Mouse (Mus musculus): ENCODE measurements at regions not wholly inside any gene's neighbourhood (a gene's known extent, or its start where the extent isn't known, plus 50 kb on each side); places are given as distances from the start of the nearest gene placed in this dataset.

DNA sequence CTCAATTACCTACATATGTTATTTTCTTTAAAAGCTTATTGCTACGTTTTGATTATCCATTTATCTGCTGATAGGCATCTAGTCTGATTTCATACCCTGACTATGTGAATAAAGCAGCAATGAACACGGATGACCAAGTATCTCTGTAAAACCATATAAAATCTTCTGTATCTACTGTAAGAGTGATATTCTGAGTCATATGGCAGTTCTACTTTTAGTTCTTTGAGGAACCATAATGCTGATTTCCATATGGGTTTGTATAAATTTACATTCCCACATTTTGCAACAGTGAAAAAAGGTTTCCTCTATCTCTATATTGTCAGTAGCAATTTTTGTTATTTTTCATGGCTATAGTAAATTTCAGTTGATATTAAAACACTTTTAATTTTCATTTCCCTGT, 280.6 kb downstream of the Fsip2 start:
- no peak for ATAC-seq (ENCODE audit: insufficient number of reproducible peaks, low FRiP score, low TSS enrichment)

DNA sequence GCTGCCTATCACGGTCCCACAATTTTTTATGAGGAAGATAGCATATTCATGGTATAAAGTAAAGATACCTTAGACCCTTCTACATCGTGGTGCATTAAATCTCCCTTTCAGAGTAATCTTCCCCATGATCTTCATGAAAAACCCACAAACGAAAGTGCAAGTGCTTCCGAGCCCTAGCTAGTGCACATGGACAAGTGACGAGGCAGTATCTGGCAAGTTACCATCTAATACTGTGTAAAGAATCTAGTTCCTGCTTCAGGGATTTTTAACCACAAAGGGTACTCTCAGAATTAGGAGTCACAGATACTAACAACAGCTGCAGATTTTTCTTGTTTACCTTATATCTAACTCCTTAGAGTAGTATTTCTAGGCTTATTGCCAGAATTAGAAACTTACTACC, 282.8 kb downstream of the Fsip2 start:
- ATAC-seq (ENCODE audit: insufficient number of reproducible peaks, low FRiP score, low TSS enrichment) = no peak

DNA sequence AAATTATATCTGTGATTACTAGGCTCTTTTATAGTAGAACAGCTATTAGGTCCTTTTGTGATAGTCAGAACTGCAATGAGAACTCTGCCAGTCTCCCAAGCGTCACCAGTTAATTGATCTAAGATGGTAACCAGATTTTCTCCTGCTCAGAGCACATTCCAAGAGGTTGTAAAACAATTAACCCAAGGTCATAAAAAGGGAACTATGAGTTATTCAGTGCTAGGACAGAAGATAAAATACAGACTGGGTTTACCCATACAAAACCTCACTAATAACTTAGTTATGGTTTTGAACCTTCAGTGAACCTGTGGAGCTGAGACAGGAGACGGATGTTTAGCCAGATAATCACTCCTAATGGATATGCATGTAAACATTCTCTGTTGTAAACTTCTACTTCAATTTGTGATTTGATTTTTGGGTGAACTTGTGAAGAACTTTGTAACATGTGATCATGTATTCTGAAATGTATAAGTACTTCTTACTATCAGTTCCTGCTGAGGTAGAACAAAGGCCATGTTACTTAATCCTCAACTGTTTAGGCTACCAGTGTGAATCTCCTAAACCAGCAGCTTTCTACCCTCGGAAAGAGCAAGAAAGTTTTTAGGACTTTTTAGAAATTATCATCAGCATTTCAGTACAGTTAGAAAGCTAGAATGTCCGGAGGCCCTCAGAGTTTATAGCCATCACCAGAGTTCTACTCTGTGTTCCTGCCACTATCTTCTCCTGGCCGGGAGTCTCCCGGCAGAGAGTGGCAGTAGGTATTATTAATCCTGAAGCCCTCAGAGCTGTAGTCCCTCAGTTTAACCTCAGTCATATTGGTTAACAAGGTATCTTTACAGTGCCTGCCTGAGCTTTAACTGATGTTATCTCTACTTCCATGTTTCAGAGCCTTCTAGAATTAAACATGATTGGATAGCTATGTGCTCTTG, 308.0 kb downstream of the Fsip2 start:
- ATAC-seq (ENCODE audit: insufficient number of reproducible peaks, low FRiP score, low TSS enrichment) = no peak

DNA sequence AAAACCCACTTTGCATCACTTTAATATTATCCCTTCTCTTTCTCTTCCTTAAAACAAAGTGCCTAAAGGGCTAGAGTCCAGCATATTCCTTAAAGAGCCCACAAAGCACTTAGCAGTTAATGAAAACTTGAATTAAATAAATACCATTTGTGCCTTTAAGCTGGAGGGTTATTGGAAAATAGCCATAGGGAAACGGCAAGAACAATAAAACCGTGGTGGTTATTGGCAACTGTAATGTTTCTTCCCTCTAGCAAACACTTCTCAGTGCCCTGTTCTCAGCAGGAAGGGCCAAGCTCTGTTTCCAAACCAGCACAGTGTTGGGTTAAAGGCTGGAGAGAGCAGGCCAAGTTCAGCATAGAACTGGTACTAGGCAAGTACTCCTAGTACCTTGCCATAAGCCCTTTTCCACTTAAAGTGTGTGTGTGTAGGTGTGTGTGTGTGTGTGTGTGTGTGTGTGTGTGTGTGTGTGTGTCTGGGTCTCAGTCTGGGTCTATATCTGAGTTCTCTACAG, 313.4 kb downstream of the Fsip2 start:
- no peak for ATAC-seq (ENCODE audit: insufficient number of reproducible peaks, low FRiP score, low TSS enrichment)

DNA sequence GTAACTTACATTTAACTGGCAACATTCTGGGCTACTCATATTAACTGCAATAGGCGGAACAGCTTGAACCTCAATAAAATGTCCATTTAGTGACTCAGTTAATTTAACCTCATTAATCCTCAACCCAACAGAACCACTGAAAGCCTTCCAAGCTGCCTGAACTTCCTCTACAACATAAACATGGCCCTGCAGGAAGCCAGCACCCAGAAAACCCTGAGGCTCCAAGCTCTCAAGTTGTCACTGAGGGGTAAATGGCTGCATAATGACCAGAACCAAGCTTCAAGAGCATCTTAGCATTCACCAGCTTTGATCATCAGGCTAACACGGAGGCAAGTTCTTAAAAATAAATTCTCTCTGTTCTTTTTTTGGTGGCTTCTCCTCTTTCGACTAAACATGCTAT, 315.2 kb downstream of the Fsip2 start:
- ATAC-seq (ENCODE audit: insufficient number of reproducible peaks, low FRiP score, low TSS enrichment) = no peak

DNA sequence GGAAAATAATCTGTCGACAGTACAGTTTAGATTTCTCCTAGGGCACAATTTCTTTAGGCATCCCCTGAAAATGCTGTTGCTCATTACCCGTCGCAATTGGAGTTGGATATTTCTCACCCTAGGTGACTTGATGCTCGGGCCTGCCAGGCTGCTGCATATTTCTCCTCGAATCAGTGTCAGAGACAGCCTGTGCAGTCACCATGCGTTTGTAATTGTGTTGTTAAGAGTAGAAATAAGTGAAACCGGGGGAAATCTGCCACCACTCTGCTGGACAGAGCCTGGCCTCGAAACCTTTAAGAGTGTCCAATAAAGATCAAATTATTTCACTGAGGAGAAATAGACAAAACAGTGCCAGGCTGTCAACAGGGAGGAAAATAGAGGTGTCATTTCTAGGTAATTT, 340.7 kb upstream of the Zc3h15 start:
- no peak for ATAC-seq (ENCODE audit: insufficient number of reproducible peaks, low FRiP score, low TSS enrichment)

DNA sequence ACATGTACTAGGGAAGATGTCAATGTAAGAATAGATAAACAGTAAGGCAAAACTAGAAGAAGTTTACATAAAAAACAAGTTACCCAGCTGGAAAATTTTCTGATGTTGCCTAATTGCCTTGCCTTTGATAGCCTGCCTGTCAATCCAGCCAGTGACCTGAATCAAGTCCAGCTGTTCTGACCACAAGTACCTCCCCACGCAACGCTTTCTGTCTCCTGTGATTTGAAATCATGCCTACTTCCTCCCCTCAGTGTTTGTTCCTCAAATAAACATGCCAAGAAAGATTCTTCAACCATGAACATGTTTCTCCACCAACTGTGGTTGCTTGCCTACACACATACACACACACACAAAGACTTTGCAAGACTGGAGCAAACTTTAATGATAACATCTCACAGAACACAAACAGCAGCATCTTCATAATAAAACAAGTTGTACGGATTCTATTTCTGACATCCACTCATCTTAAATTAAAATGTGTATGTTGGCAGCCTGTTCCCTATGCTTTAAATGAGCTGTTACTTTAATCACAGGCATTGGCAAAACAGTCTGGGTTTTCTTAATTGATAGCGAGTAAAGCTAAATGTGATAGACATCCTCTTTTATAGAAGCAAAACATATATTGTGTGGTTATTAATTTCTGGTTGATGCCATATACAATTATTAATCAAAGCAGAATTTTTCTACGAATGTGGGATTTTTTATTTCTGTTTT, 312.0 kb upstream of the Zc3h15 start:
- no peak for ATAC-seq (ENCODE audit: insufficient number of reproducible peaks, low FRiP score, low TSS enrichment)

DNA sequence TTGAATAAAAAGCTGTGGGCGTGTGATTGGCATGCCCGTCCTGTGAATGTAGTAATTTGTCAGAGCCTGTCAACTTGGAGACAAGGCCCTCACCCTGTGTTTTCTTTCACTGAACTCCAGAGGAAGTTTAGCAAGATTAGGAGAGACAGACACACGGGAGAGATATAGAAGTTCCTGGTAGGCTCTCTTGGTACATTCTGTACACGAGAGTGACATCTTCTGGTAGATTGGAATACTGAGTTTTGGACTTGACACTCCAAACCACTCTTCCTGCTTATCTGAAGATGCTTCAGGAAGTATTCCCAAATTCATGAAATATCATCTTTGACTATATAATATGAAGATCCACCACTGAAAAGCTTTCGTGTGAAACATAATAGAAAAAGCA, 311.5 kb upstream of the Zc3h15 start:
- 0 out of 2 replicates have a peak, but pooled peaks have one; percentile 15 for ATAC-seq (ENCODE audit: insufficient number of reproducible peaks, low FRiP score, low TSS enrichment)

DNA sequence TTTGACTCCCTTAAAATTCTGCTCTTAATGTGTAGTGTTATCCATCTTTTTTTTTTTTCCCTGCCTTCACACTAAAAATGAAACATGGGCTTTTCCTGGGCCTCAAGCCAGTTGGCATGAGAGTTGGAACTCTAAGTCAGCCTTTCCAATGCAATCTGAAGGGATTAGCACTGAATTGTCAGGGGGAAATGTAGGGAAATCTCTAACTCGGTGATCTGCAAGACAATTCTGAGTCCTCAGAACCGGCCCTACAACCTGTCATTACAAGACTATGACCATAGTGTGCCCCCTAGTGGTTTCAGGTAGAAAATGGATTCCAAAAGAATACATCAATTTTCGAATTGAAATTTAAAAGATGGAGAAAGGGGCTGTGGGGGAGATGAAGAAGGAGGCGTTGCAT, 306.9 kb upstream of the Zc3h15 start:
- peak; percentile 49; the same call in 1 of the 2 replicates for ATAC-seq (ENCODE audit: insufficient number of reproducible peaks, low FRiP score, low TSS enrichment)

DNA sequence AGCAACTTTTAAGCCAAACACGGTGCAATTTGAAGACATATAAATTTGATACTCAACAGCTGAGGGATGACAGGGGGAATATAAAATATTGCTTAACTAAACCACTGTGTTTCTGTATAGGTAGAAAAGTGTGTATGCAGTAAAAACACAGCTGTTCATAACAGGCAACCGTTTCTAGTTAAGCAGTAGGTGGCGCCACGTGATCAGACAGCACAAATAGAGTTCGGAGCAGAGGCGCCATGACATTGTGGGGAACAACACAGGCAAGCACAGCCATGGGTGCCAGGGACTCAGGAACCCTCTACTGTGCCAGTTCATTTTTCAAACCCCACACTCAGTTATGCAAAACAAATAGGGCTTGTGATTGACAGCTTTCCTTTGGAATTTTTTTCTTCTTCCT, 304.1 kb upstream of the Zc3h15 start:
- ATAC-seq (ENCODE audit: insufficient number of reproducible peaks, low FRiP score, low TSS enrichment) = no peak
